Mouse (Mus musculus): ENCODE results near the gene Serinc2. TPM values are rescaled to one million over a fixed set of nuclear protein-coding genes. Genes with fewer than 3 reads are reported as not detected.

The Serinc2 gene
- polyA plus RNA-seq, 1 experiment from 2014 or later = 36.4 TPM

DNA sequence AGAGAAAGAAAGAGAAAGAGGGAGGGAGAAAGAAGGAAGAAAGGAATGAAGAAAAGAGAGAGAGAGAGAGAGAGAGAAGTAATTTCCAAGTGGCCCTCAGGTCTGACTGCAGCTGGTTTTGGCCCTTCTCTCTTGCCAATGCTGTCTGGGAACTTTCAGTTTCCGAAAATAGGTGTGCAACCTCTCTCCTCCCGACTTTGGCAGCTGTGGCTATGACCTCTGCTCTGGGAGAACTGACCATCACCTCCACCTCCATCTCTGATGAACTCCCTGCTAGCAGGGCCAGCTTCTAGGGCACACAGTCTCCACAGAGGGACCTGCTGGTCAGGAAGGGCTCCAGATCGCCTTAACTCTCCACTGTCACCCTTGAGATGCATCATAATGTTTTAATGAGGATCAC is 7.5 kb upstream of the Serinc2 start:
- no peak overlapping the region for H3K4me2 ChIP-seq (ENCODE audit: low read depth, low read length)
- H3K9me3 ChIP-seq (ENCODE audit: control insufficient read depth, low read length) = no peaks in the 10 kb centered on the region
- ATAC-seq (ENCODE audit: low read depth) = no peak
- H3K36me3 ChIP-seq (ENCODE audit: control insufficient read depth, insufficient read depth, low read length) = no peaks in the 10 kb centered on the region
- no peaks in the 10 kb centered on the region for H3K4me1 ChIP-seq (ENCODE audit: control insufficient read depth, insufficient read depth, low read length)
- H3K9ac ChIP-seq (replicated peaks; ENCODE audit: low read depth, low read length) = no peak overlapping the region
- WGBS = 65% methylated on average over 3 of the region's 3 CpGs
- H3K27ac ChIP-seq (ENCODE audit: low read depth, low read length) = no peak overlapping the region
- no peak overlapping the region for H3K4me3 ChIP-seq (ENCODE audit: low read depth, low read length)
- H3K27me3 ChIP-seq (ENCODE audit: control insufficient read depth, insufficient read depth, low read length) = no peaks in the 10 kb centered on the region

GRCm38 (mm10) chr4:130283826-130284225 is 4.8 kb upstream of the Serinc2 start:
- ATAC-seq (ENCODE audit: low read depth) = no peak
- no peak overlapping the region for H3K9ac ChIP-seq (replicated peaks; ENCODE audit: low read depth, low read length)

GRCm38 (mm10) chr4:130282856-130283255 is 3.9 kb upstream of the Serinc2 start:
- no peak overlapping the region for H3K27ac ChIP-seq (ENCODE audit: low read depth, low read length)
- H3K9me3 ChIP-seq (ENCODE audit: control insufficient read depth, low read length) = no peaks in the 10 kb centered on the region
- 81% methylated on average over 5 of the region's 5 CpGs for WGBS
- no peaks in the 10 kb centered on the region for H3K4me1 ChIP-seq (ENCODE audit: control insufficient read depth, insufficient read depth, low read length)
- H3K4me3 ChIP-seq (ENCODE audit: low read depth, low read length) = no peak overlapping the region
- H3K27me3 ChIP-seq (ENCODE audit: control insufficient read depth, insufficient read depth, low read length) = no peaks in the 10 kb centered on the region
- H3K36me3 ChIP-seq (ENCODE audit: control insufficient read depth, insufficient read depth, low read length) = no peaks in the 10 kb centered on the region
- no peak overlapping the region for H3K4me2 ChIP-seq (ENCODE audit: low read depth, low read length)
- ATAC-seq (ENCODE audit: low read depth) = no peak
- no peak overlapping the region for H3K9ac ChIP-seq (replicated peaks; ENCODE audit: low read depth, low read length)

More at GRCm38 (mm10) chr4:130283826-130284225, 4.8 kb upstream of the Serinc2 start:
- Histone ChIP-seq H3K4me1 (ENCODE audit: control insufficient read depth, insufficient read depth, low read length) (no peaks in the 10 kb centered on the region), H3K4me3 (ENCODE audit: low read depth, low read length) (no peak overlapping the region), H3K9me3 (ENCODE audit: control insufficient read depth, low read length) (no peaks in the 10 kb centered on the region), H3K36me3 (ENCODE audit: control insufficient read depth, insufficient read depth, low read length) (no peaks in the 10 kb centered on the region), H3K27ac (ENCODE audit: low read depth, low read length) (no peak overlapping the region), H3K27me3 (ENCODE audit: control insufficient read depth, insufficient read depth, low read length) (no peaks in the 10 kb centered on the region), H3K4me2 (ENCODE audit: low read depth, low read length) (no peak overlapping the region)
- WGBS = 85% methylated on average over 9 of the region's 9 CpGs

DNA sequence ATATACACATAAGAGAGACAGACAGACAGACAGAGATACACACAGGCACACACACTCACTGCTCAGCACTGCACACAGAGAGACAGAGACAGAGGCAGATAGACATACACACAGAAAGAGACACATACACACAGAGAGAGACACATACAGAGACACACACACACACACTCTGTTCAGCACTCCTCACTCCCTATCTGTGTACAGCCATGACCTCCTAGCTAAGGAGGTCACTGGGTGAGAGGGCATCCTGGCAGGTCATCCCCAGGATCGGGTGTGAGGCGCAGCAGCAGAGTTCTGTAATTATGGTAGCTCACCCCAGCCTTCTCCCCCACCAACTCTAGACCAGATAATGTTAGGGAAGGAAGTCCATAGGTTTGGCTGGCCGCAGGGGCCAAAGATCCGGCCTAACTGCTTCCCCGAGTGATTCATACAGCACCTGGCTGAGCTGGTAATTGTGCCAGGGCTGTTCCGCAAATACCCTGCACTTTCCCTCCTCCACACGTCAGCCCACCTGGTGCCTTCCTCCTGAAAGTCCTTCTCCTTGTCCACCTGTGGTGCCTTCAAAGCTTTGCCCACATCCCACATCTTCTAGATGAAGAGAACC is 2.3 kb downstream of the Serinc2 start:
- H3K9ac ChIP-seq (replicated peaks; ENCODE audit: low read depth, low read length) = no peak overlapping the region

DNA sequence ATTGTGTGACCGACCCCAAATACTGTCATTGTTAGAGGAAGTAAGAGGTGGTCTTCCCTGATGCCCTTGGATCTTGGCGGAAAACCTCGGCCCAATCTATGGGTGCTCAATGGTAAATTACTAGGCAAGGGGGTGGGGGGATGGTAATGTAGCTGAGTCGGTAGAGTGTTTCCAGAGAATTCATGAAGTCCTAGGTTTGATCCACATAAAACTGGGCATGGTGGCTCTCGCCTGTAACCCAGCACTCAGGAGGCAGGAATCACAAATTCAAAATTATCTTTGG is 3.2 kb downstream of the Serinc2 start:
- H3K36me3 ChIP-seq (ENCODE audit: control insufficient read depth, insufficient read depth, low read length) = no peaks in the 10 kb centered on the region
- H3K4me3 ChIP-seq (ENCODE audit: low read depth, low read length) = peak overlapping the region; percentile 77
- H3K4me1 ChIP-seq (ENCODE audit: control insufficient read depth, insufficient read depth, low read length) = peaks cover 10% of the 10 kb centered on the region
- no peaks in the 10 kb centered on the region for H3K27me3 ChIP-seq (ENCODE audit: control insufficient read depth, insufficient read depth, low read length)
- H3K9me3 ChIP-seq (ENCODE audit: control insufficient read depth, low read length) = no peaks in the 10 kb centered on the region
- H3K4me2 ChIP-seq (ENCODE audit: low read depth, low read length) = peak overlapping the region; percentile 66
- no peak overlapping the region for H3K27ac ChIP-seq (ENCODE audit: low read depth, low read length)
- no peak for ATAC-seq (ENCODE audit: low read depth)
- 34% methylated on average over 5 of the region's 5 CpGs for WGBS
- H3K9ac ChIP-seq (replicated peaks; ENCODE audit: low read depth, low read length) = peak overlapping the region; percentile 95; the same call in 1 of the 2 replicates

More for the DNA sequence above, 2.3 kb downstream of the Serinc2 start:
- H3K4me1 ChIP-seq (ENCODE audit: control insufficient read depth, insufficient read depth, low read length) = peaks cover 10% of the 10 kb centered on the region
- H3K9me3 ChIP-seq (ENCODE audit: control insufficient read depth, low read length) = no peaks in the 10 kb centered on the region
- WGBS = 65% methylated on average over 7 of the region's 7 CpGs
- no peaks in the 10 kb centered on the region for H3K27me3 ChIP-seq (ENCODE audit: control insufficient read depth, insufficient read depth, low read length)
- H3K4me2 ChIP-seq (ENCODE audit: low read depth, low read length) = no peak overlapping the region
- no peak overlapping the region for H3K4me3 ChIP-seq (ENCODE audit: low read depth, low read length)
- no peaks in the 10 kb centered on the region for H3K36me3 ChIP-seq (ENCODE audit: control insufficient read depth, insufficient read depth, low read length)
- ATAC-seq (ENCODE audit: low read depth) = no peak
- H3K27ac ChIP-seq (ENCODE audit: low read depth, low read length) = no peak overlapping the region

DNA sequence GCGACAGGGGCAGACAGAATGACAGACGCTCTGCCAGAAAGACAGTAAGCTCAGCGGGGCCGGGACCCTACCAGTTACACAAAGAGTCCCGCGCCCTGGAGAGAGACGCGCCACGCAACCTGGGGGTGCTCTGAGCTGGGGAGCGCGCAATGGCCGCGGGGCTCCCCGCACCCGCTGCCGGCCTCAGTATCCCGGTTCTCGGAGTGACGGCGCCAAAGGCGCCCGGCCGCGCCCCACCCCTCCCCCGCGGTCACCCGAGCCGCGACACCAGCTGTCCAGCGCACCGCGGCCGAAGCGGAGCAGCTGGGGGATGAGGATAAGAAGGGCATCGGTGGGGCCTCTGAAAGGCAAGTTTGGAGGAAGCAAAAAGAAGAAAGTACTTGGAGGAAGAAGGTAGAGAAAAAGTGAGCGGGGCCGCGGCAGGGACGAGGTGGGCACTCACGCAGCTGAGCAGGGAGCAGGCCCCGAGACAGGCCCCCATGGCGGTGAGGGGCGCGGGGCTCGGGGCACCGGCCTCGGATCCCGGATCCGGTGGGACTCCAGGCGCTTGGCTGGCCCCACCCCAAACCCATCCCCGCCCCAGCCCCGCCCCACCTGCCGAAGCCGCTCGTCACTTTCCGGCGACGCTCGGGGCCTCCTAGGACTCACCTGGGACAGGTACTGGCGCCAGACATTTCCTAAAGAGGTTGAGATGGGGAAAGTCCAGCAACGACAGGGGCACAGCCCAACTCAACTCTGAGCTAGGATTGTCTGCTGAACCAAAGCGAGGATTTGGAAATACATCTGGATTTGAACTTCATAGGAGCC is 3.8 kb downstream of the Serinc2 start:
- H3K27ac ChIP-seq (ENCODE audit: low read depth, low read length) = peak overlapping the region; percentile 86
- ATAC-seq (ENCODE audit: low read depth) = peak; percentile 57
- no peaks in the 10 kb centered on the region for H3K27me3 ChIP-seq (ENCODE audit: control insufficient read depth, insufficient read depth, low read length)
- peaks cover 10% of the 10 kb centered on the region for H3K4me1 ChIP-seq (ENCODE audit: control insufficient read depth, insufficient read depth, low read length)
- no peaks in the 10 kb centered on the region for H3K36me3 ChIP-seq (ENCODE audit: control insufficient read depth, insufficient read depth, low read length)
- H3K9me3 ChIP-seq (ENCODE audit: control insufficient read depth, low read length) = no peaks in the 10 kb centered on the region
- peak overlapping the region; percentile 66 for H3K4me2 ChIP-seq (ENCODE audit: low read depth, low read length)
- H3K4me3 ChIP-seq (ENCODE audit: low read depth, low read length) = peak overlapping the region; percentile 77
- under 1% methylated on average over 61 of the region's 62 CpGs for WGBS
- peak overlapping the region; percentile 95 for H3K9ac ChIP-seq (replicated peaks; ENCODE audit: low read depth, low read length)

DNA sequence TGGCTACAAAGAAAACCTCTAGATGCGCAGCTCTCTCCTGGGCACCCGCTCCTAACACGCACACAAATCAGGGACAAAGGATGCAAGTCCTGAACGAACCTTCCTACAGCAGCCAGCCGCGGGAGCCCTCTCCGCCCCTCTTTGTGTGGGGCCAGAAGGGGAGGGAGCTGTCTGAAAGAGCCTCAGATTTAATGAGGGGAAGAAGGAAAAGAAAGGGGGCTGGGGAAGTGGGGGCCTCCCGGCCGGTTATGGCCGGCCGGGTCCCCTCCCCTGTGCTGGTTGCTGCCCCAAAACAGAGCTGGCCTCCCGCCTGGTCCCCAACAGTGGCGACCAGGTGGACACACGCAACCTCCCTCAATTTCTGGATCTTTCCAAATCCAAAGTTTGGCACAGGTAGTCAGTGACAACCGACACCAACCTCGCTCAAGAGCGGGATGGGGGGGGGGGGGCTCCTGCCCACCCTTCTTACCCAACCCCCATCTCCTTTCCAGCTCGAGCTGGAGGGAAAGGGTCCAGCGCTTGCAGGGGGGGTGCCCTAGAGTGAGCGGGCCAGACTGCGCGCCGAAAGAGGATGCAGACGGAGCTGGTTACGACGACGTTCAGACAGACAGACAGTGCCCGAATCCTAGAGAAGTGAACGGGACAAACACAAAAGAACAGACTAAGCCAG is 4.5 kb downstream of the Serinc2 start:
- Histone ChIP-seq H3K4me3 (ENCODE audit: low read depth, low read length) (peak overlapping the region; percentile 77), H3K4me2 (ENCODE audit: low read depth, low read length) (peak overlapping the region; percentile 66), H3K36me3 (ENCODE audit: control insufficient read depth, insufficient read depth, low read length) (no peaks in the 10 kb centered on the region), H3K27me3 (ENCODE audit: control insufficient read depth, insufficient read depth, low read length) (no peaks in the 10 kb centered on the region), H3K27ac (ENCODE audit: low read depth, low read length) (peak overlapping the region; percentile 86), H3K9ac (replicated peaks; ENCODE audit: low read depth, low read length) (peak overlapping the region; percentile 95), H3K9me3 (ENCODE audit: control insufficient read depth, low read length) (no peaks in the 10 kb centered on the region), H3K4me1 (ENCODE audit: control insufficient read depth, insufficient read depth, low read length) (peaks cover 10% of the 10 kb centered on the region)
- under 1% methylated on average over 29 of the region's 29 CpGs for WGBS
- peak; percentile 80 for ATAC-seq (ENCODE audit: low read depth)

DNA sequence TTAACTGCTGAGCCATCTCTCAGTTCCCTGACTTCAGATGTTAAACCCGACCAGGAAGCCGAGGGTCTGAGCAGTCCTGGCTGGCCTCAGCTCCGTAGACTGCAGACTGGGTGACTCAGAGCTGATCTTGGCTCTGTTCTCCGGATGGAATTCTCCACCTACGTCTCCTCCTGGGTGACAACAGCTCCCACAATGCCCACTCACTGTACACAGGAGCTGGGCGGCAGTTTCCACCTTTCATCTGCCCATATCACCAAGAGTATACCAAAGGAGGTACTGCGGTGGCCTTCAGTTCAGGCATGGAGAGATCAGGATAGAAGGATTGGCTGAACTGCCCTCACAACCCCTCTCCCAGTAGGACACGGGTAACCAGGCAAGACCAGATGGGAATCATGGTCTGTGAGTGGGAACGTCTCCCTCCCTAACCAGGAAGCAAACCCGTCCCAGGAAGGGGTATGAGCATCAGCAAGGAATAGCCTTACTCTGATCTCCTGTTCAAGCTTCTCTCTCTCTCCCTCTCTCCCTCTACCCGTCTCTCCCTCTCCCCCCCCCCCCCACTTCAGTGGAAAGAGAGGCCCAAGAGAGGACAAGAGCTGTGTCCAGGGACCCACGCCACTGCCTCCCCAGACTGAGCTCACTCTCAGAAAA is 5.2 kb downstream of the Serinc2 start:
- 3% methylated on average over 11 of the region's 12 CpGs for WGBS
- Histone ChIP-seq H3K9me3 (ENCODE audit: control insufficient read depth, low read length) (no peaks in the 10 kb centered on the region), H3K36me3 (ENCODE audit: control insufficient read depth, insufficient read depth, low read length) (no peaks in the 10 kb centered on the region), H3K27me3 (ENCODE audit: control insufficient read depth, insufficient read depth, low read length) (no peaks in the 10 kb centered on the region), H3K27ac (ENCODE audit: low read depth, low read length) (peak overlapping the region; percentile 86), H3K4me2 (ENCODE audit: low read depth, low read length) (peak overlapping the region; percentile 66), H3K4me1 (ENCODE audit: control insufficient read depth, insufficient read depth, low read length) (peaks cover 10% of the 10 kb centered on the region), H3K4me3 (ENCODE audit: low read depth, low read length) (peak overlapping the region; percentile 77), H3K9ac (replicated peaks; ENCODE audit: low read depth, low read length) (peak overlapping the region; percentile 95)
- ATAC-seq (ENCODE audit: low read depth) = peak; percentile 18
